Mouse (Mus musculus) c-Kit-positive CD71-negative TER-119-negative erythroid progenitor cells, embryonic 14.5 days (primary cell): Measurements from ENCODE around the gene Fads1.
"Not testable (repeated sequence)": the region's sequence is repeated elsewhere in the genome, so short reads cannot be mapped to it uniquely, and the experiment has no call there.

Experiments used
- DNase-seq: peaks from one replicate; pipeline ENCODE4 v3.0.0-alpha.2; 2013; ENCODE audit warnings: low read depth

Fads1 gene

GRCm38 (mm10) chr19:10182670-10183298 lies at the start of gene Fads1:
Fads1 (plus strand) TSS chr19:10182888.
- peak; percentile 84 for DNase-seq

- DNase-seq, result no peak
These were observed 48.0 kb upstream of the Fads1 start for GRCm38 (mm10) chr19:10134692-10135091.

GRCm38 (mm10) chr19:10137423-10137822 lies 45.3 kb upstream of the Fads1 start:
- DNase-seq, result no peak

GRCm38 (mm10) chr19:10139736-10140135 lies 43.0 kb upstream of the Fads1 start:
- no peak for DNase-seq

- no peak for DNase-seq
These were observed 39.0 kb upstream of the Fads1 start for GRCm38 (mm10) chr19:10143667-10144066.

GRCm38 (mm10) chr19:10144464-10144863 lies 38.2 kb upstream of the Fads1 start:
- no peak for DNase-seq

GRCm38 (mm10) chr19:10148555-10148954 lies 34.1 kb upstream of the Fads1 start:
- no peak for DNase-seq

- no peak for DNase-seq
These were observed 33.5 kb upstream of the Fads1 start for GRCm38 (mm10) chr19:10149189-10149588.

- DNase-seq, result no peak
These were observed 25.0 kb upstream of the Fads1 start for GRCm38 (mm10) chr19:10157725-10158124.

- no peak for DNase-seq
These were observed 18.8 kb upstream of the Fads1 start for GRCm38 (mm10) chr19:10163896-10164295.

- not testable (repeated sequence) for DNase-seq
These were observed 16.8 kb upstream of the Fads1 start for GRCm38 (mm10) chr19:10165928-10166327.

- DNase-seq, result no peak
These were observed 15.6 kb upstream of the Fads1 start for GRCm38 (mm10) chr19:10167112-10167511.

- DNase-seq, result no peak
These were observed 14.7 kb upstream of the Fads1 start for GRCm38 (mm10) chr19:10167951-10168350.

- no peak for DNase-seq
These were observed 14.2 kb upstream of the Fads1 start for GRCm38 (mm10) chr19:10168441-10168840.

GRCm38 (mm10) chr19:10169179-10169578 lies 13.5 kb upstream of the Fads1 start:
- DNase-seq, result no peak

GRCm38 (mm10) chr19:10169692-10170330 lies 12.9 kb upstream of the Fads1 start:
- DNase-seq, result not testable (repeated sequence)

GRCm38 (mm10) chr19:10170466-10170865 lies 12.2 kb upstream of the Fads1 start:
- DNase-seq, result no peak

GRCm38 (mm10) chr19:10171359-10171758 lies 11.3 kb upstream of the Fads1 start:
- no peak for DNase-seq

GRCm38 (mm10) chr19:10171846-10172245 lies 10.8 kb upstream of the Fads1 start:
- DNase-seq, result no peak

- no peak for DNase-seq
These were observed 9.5 kb upstream of the Fads1 start for GRCm38 (mm10) chr19:10173116-10173718.

- DNase-seq, result no peak
These were observed 8.7 kb upstream of the Fads1 start for GRCm38 (mm10) chr19:10173844-10174539.

- DNase-seq, result no peak
These were observed 7.7 kb upstream of the Fads1 start for GRCm38 (mm10) chr19:10174956-10175355.

- no peak for DNase-seq
These were observed 6.2 kb upstream of the Fads1 start for GRCm38 (mm10) chr19:10176477-10176876.
